In genomic region chr1:59252762-59253161, GRCm38 (mm10) we compare ENCODE assay signal across 8 mouse cellular contexts. TPM values are rescaled to one million over a fixed set of nuclear protein-coding genes. Genes with fewer than 3 reads are reported as not detected.
DNase-seq lines count a peak whose midpoint lies in the region; ATAC-seq lines count a peak whose summit lies in the region.

No protein-coding gene starts in this region.

- H3K27me3 ChIP-seq in heart, embryonic 13.5 days (replicated peaks): peaks cover 9% of the 10 kb centered on the region; the same call in 1 of the 2 replicates
- H3K27me3 ChIP-seq in forebrain, embryonic 14.5 days (replicated peaks; ENCODE audit: control insufficient read depth, insufficient read depth, low read length): no peaks in the 10 kb centered on the region
- H3K27me3 ChIP-seq in midbrain, embryonic 15.5 days (replicated peaks): 0 out of 2 replicates have a peak, but pooled peaks cover 5% of the 10 kb centered on the region

- peak overlapping the region; percentile 66 for H3K4me2 ChIP-seq in heart, embryonic 13.5 days
- peak overlapping the region; percentile 45 for H3K4me2 ChIP-seq in forebrain, embryonic 14.5 days (ENCODE audit: low read length)
- H3K4me2 ChIP-seq in midbrain, embryonic 15.5 days: peak overlapping the region; percentile 56

- no peak overlapping the region for H3K9ac ChIP-seq in heart, embryonic 13.5 days
- no peak overlapping the region for H3K9ac ChIP-seq in forebrain, embryonic 14.5 days (ENCODE audit: low read length)
- no peak overlapping the region for H3K9ac ChIP-seq in midbrain, embryonic 15.5 days

- no peak for DNase-seq in heart, postnatal 25 days (ENCODE audit: low spot score)
- DNase-seq in forebrain, embryonic 14.5 days (ENCODE audit: low spot score): no peak
- peak; percentile 30 to 66 for DNase-seq in kidney, postnatal 36 days
- DNase-seq in adrenal gland, postnatal 4 days (ENCODE audit: low spot score in 2 of 2): no peak
- DNase-seq in thymus, adult 18-20 months: no peak

- WGBS in heart, embryonic 13.5 days: 10% methylated on average over 4 of the region's 7 CpGs
- 6% methylated on average over 6 of the region's 7 CpGs for WGBS in forebrain, embryonic 14.5 days
- WGBS in midbrain, embryonic 15.5 days: 8% methylated on average over 7 of the region's 7 CpGs

- H3K4me1 ChIP-seq in heart, embryonic 13.5 days: peaks cover 10% of the 10 kb centered on the region
- no peaks in the 10 kb centered on the region for H3K4me1 ChIP-seq in forebrain, embryonic 14.5 days (ENCODE audit: control insufficient read depth, insufficient read depth, low read length)
- H3K4me1 ChIP-seq in midbrain, embryonic 15.5 days: peaks cover 10% of the 10 kb centered on the region

- no peaks in the 10 kb centered on the region for H3K9me3 ChIP-seq in heart, embryonic 13.5 days
- no peaks in the 10 kb centered on the region for H3K9me3 ChIP-seq in forebrain, embryonic 14.5 days (replicated peaks; ENCODE audit: control insufficient read depth, low read length)
- H3K9me3 ChIP-seq in midbrain, embryonic 15.5 days: no peaks in the 10 kb centered on the region

- no peak for ATAC-seq in heart, embryonic 13.5 days (ENCODE audit: extremely low read depth, insufficient number of reproducible peaks, low FRiP score, low TSS enrichment)
- no peak for ATAC-seq in forebrain, embryonic 14.5 days
- ATAC-seq in midbrain, embryonic 15.5 days (replicated peaks): peak; percentile 84
- no peak for ATAC-seq in granulocyte monocyte progenitor cell, adult 5-6 weeks (replicated peaks; ENCODE audit: poor library complexity, severe bottlenecking)

- no peak overlapping the region for H3K27ac ChIP-seq in heart, embryonic 13.5 days (replicated peaks)
- H3K27ac ChIP-seq in forebrain, embryonic 14.5 days (ENCODE audit: low read depth, low read length): no peak overlapping the region
- H3K27ac ChIP-seq in midbrain, embryonic 15.5 days: no peak overlapping the region

- intact Hi-C loops in heart, postnatal 25 days (cut with DNase I): no loop called here

- peak overlapping the region; percentile 37; the same call in 1 of the 2 replicates for H3K4me3 ChIP-seq in heart, embryonic 13.5 days
- 0 out of 2 replicates have a peak overlapping the region, but pooled peaks have one; percentile 18 for H3K4me3 ChIP-seq in forebrain, embryonic 14.5 days (ENCODE audit: low read depth, low read length)
- peak overlapping the region; percentile 31 for H3K4me3 ChIP-seq in midbrain, embryonic 15.5 days

- H3K36me3 ChIP-seq in heart, embryonic 13.5 days: no peaks in the 10 kb centered on the region
- no peaks in the 10 kb centered on the region for H3K36me3 ChIP-seq in forebrain, embryonic 14.5 days (ENCODE audit: control insufficient read depth, insufficient read depth, low read length)
- no peaks in the 10 kb centered on the region for H3K36me3 ChIP-seq in midbrain, embryonic 15.5 days (replicated peaks)

RNA-seq across cellular contexts. Expression of gene Cdk15, which starts 3.9 kb away (rescaled TPM):
- polyA plus RNA-seq in heart, embryonic 13.5 days (2015; fragmentation: Nextera tagmentation; extraction: Ambion mirVana): 0.37 TPM in 1 of 2 replicates, not detected in the other
- not detected for total RNA-seq in heart, postnatal 25 days (2021)
- polyA plus RNA-seq in forebrain, embryonic 14.5 days (2014; fragmentation: Nextera tagmentation; extraction: Ambion mirVana): 0.28 and 0.30 TPM in 2 replicates
- polyA plus RNA-seq in midbrain, embryonic 15.5 days (2015; fragmentation: Nextera tagmentation; extraction: Ambion mirVana): 1.4 and 1.8 TPM in 2 replicates
- not detected in 2 replicates for total RNA-seq in granulocyte monocyte progenitor cell, adult 5-6 weeks (2014; fragmentation: Nextera tagmentation)
- total RNA-seq in granulocyte monocyte progenitor cell, adult 5-6 weeks (2017): not detected in 2 replicates
- under 1 TPM; 0.20 TPM for total RNA-seq in adrenal gland, postnatal 4 days (2021)

RNA-seq across cellular contexts. Expression of gene Als2, which starts 15.7 kb away (rescaled TPM):
- polyA plus RNA-seq in heart, embryonic 13.5 days (2015; fragmentation: Nextera tagmentation; extraction: Ambion mirVana): 7.1 TPM in 2 replicates
- 10 to 100 TPM in 1 of 2 experiments, 1 to 10 TPM in 1; 7.8 to 11.6 TPM for total RNA-seq in heart, postnatal 25 days (2021)
- 10.7 and 17.4 TPM in 2 replicates for polyA plus RNA-seq in forebrain, embryonic 14.5 days (2014; fragmentation: Nextera tagmentation; extraction: Ambion mirVana)
- 21.5 and 23.1 TPM in 2 replicates for polyA plus RNA-seq in midbrain, embryonic 15.5 days (2015; fragmentation: Nextera tagmentation; extraction: Ambion mirVana)
- 7.3 and 9.8 TPM in 2 replicates for total RNA-seq in granulocyte monocyte progenitor cell, adult 5-6 weeks (2014; fragmentation: Nextera tagmentation)
- total RNA-seq in granulocyte monocyte progenitor cell, adult 5-6 weeks (2017): 9.3 and 10.0 TPM in 2 replicates
- 10 to 100 TPM; 15.2 to 16.9 TPM for total RNA-seq in adrenal gland, postnatal 4 days (2021)

Comparison
In these comparisons a context has a peak if more than half of its experiments do, and no peak if none do; other contexts are left out.
1. DNase-seq: peak in kidney, postnatal 36 days (2 of 2); none in heart, postnatal 25 days (single experiment), forebrain, embryonic 14.5 days (single experiment), adrenal gland, postnatal 4 days (0 of 2) and thymus, adult 18-20 months (0 of 2).
2. Peak in every context shown above with its lines, with median percentiles within 50 percentile points of each other: H3K4me2 ChIP-seq and H3K4me3 ChIP-seq.